Mouse (Mus musculus): ENCODE measurements around the gene Prdm11. TPM values are rescaled to one million over a fixed set of nuclear protein-coding genes. Genes with fewer than 3 reads are reported as not detected.

Prdm11 gene
- polyA plus RNA-seq, 1 experiment from 2014 or later, result 2.2 TPM

- no peaks in the 10 kb centered on the region for H3K4me1 ChIP-seq (replicated peaks)
- 63% methylated on average over 11 of the region's 11 CpGs for WGBS (ENCODE audit: insufficient replicate concordance)
- no peak overlapping the region for H3K4me3 ChIP-seq (replicated peaks)
- no peaks in the 10 kb centered on the region for H3K9me3 ChIP-seq (replicated peaks)
- H3K4me2 ChIP-seq, result no peak overlapping the region
- H3K36me3 ChIP-seq (replicated peaks), result no peaks in the 10 kb centered on the region
- H3K9ac ChIP-seq, result no peak overlapping the region
- no peak overlapping the region for H3K27ac ChIP-seq (replicated peaks)
- H3K27me3 ChIP-seq, result peaks cover 16% of the 10 kb centered on the region
- ATAC-seq (ENCODE audit: insufficient read depth), result no peak
These were observed 100.0 kb downstream of the Prdm11 start for GRCm38 (mm10) chr2:92945824-92946598.

GRCm38 (mm10) chr2:92945125-92945746 is 100.7 kb downstream of the Prdm11 start:
- 70% methylated on average over 11 of the region's 11 CpGs for WGBS (ENCODE audit: insufficient replicate concordance)
- Histone ChIP-seq H3K9me3 (replicated peaks) (no peaks in the 10 kb centered on the region), H3K27me3 (peaks cover 16% of the 10 kb centered on the region), H3K9ac (no peak overlapping the region), H3K4me1 (replicated peaks) (no peaks in the 10 kb centered on the region), H3K27ac (replicated peaks) (no peak overlapping the region), H3K4me3 (replicated peaks) (no peak overlapping the region), H3K36me3 (replicated peaks) (no peaks in the 10 kb centered on the region), H3K4me2 (no peak overlapping the region)
- no peak for ATAC-seq (ENCODE audit: insufficient read depth)

- Histone ChIP-seq H3K9me3 (replicated peaks) (no peaks in the 10 kb centered on the region), H3K4me2 (no peak overlapping the region), H3K27me3 (peaks cover 16% of the 10 kb centered on the region), H3K9ac (no peak overlapping the region), H3K36me3 (replicated peaks) (no peaks in the 10 kb centered on the region), H3K4me3 (replicated peaks) (no peak overlapping the region), H3K4me1 (replicated peaks) (no peaks in the 10 kb centered on the region), H3K27ac (replicated peaks) (no peak overlapping the region)
- 59% methylated on average over 3 of the region's 3 CpGs for WGBS (ENCODE audit: insufficient replicate concordance)
- ATAC-seq (ENCODE audit: insufficient read depth), result no peak
These were observed 101.6 kb downstream of the Prdm11 start for GRCm38 (mm10) chr2:92944356-92944755.

GRCm38 (mm10) chr2:92943406-92943805 is 102.6 kb downstream of the Prdm11 start:
- H3K4me2 ChIP-seq, result no peak overlapping the region
- no peak overlapping the region for H3K27ac ChIP-seq (replicated peaks)
- ATAC-seq (ENCODE audit: insufficient read depth), result no peak
- no peaks in the 10 kb centered on the region for H3K36me3 ChIP-seq (replicated peaks)
- H3K27me3 ChIP-seq, result peaks cover 15% of the 10 kb centered on the region
- no peak overlapping the region for H3K4me3 ChIP-seq (replicated peaks)
- no peaks in the 10 kb centered on the region for H3K9me3 ChIP-seq (replicated peaks)
- no peaks in the 10 kb centered on the region for H3K4me1 ChIP-seq (replicated peaks)
- WGBS (ENCODE audit: insufficient replicate concordance), result 64% methylated on average over 3 of the region's 3 CpGs
- no peak overlapping the region for H3K9ac ChIP-seq

GRCm38 (mm10) chr2:92941463-92941862 is 104.5 kb downstream of the Prdm11 start:
- no peak for ATAC-seq (ENCODE audit: insufficient read depth)
- no peak overlapping the region for H3K9ac ChIP-seq
- H3K4me1 ChIP-seq (replicated peaks), result no peaks in the 10 kb centered on the region
- H3K27ac ChIP-seq (replicated peaks), result no peak overlapping the region
- no peaks in the 10 kb centered on the region for H3K9me3 ChIP-seq (replicated peaks)
- no peaks in the 10 kb centered on the region for H3K27me3 ChIP-seq
- 56% methylated on average over 3 of the region's 3 CpGs for WGBS (ENCODE audit: insufficient replicate concordance)
- H3K36me3 ChIP-seq (replicated peaks), result no peaks in the 10 kb centered on the region
- no peak overlapping the region for H3K4me3 ChIP-seq (replicated peaks)
- H3K4me2 ChIP-seq, result no peak overlapping the region

GRCm38 (mm10) chr2:92940963-92941362 is 105.0 kb downstream of the Prdm11 start:
- WGBS (ENCODE audit: insufficient replicate concordance), result 68% methylated on average over 9 of the region's 9 CpGs
- no peak overlapping the region for H3K4me3 ChIP-seq (replicated peaks)

GRCm38 (mm10) chr2:92938827-92939226 is 107.1 kb downstream of the Prdm11 start:
- Histone ChIP-seq H3K4me1 (replicated peaks) (no peaks in the 10 kb centered on the region), H3K27ac (replicated peaks) (no peak overlapping the region), H3K9me3 (replicated peaks) (no peaks in the 10 kb centered on the region), H3K36me3 (replicated peaks) (no peaks in the 10 kb centered on the region), H3K4me3 (replicated peaks) (no peak overlapping the region), H3K9ac (no peak overlapping the region), H3K27me3 (no peaks in the 10 kb centered on the region), H3K4me2 (no peak overlapping the region)
- ATAC-seq (ENCODE audit: insufficient read depth), result no peak
- 76% methylated on average over 7 of the region's 7 CpGs for WGBS (ENCODE audit: insufficient replicate concordance)

More at GRCm38 (mm10) chr2:92940963-92941362, 105.0 kb downstream of the Prdm11 start:
- ATAC-seq (ENCODE audit: insufficient read depth), result no peak
- Histone ChIP-seq H3K27ac (replicated peaks) (no peak overlapping the region), H3K9ac (no peak overlapping the region), H3K36me3 (replicated peaks) (no peaks in the 10 kb centered on the region), H3K9me3 (replicated peaks) (no peaks in the 10 kb centered on the region), H3K27me3 (no peaks in the 10 kb centered on the region), H3K4me1 (replicated peaks) (no peaks in the 10 kb centered on the region), H3K4me2 (no peak overlapping the region)

- no peaks in the 10 kb centered on the region for H3K36me3 ChIP-seq (replicated peaks)
- ATAC-seq (ENCODE audit: insufficient read depth), result no peak
These were observed 107.9 kb downstream of the Prdm11 start for GRCm38 (mm10) chr2:92938063-92938462.

GRCm38 (mm10) chr2:92935483-92935882 is 110.5 kb downstream of the Prdm11 start:
- H3K27ac ChIP-seq (replicated peaks), result no peak overlapping the region
- no peak overlapping the region for H3K4me2 ChIP-seq
- H3K36me3 ChIP-seq (replicated peaks), result no peaks in the 10 kb centered on the region
- H3K4me1 ChIP-seq (replicated peaks), result no peaks in the 10 kb centered on the region
- ATAC-seq (ENCODE audit: insufficient read depth), result no peak
- H3K9ac ChIP-seq, result no peak overlapping the region
- no peaks in the 10 kb centered on the region for H3K27me3 ChIP-seq
- H3K9me3 ChIP-seq (replicated peaks), result no peaks in the 10 kb centered on the region
- 47% methylated on average over 3 of the region's 3 CpGs for WGBS (ENCODE audit: insufficient replicate concordance)
- no peak overlapping the region for H3K4me3 ChIP-seq (replicated peaks)

More at GRCm38 (mm10) chr2:92938063-92938462, 107.9 kb downstream of the Prdm11 start:
- Histone ChIP-seq H3K4me3 (replicated peaks) (no peak overlapping the region), H3K9me3 (replicated peaks) (no peaks in the 10 kb centered on the region), H3K9ac (no peak overlapping the region), H3K27ac (replicated peaks) (no peak overlapping the region), H3K4me2 (no peak overlapping the region), H3K27me3 (no peaks in the 10 kb centered on the region), H3K4me1 (replicated peaks) (no peaks in the 10 kb centered on the region)
- WGBS (ENCODE audit: insufficient replicate concordance), result 61% methylated on average over 5 of the region's 5 CpGs

GRCm38 (mm10) chr2:92934312-92934982 is 111.5 kb downstream of the Prdm11 start:
- H3K4me2 ChIP-seq, result no peak overlapping the region
- H3K9ac ChIP-seq, result no peak overlapping the region
- no peak for ATAC-seq (ENCODE audit: insufficient read depth)
- H3K4me1 ChIP-seq (replicated peaks), result no peaks in the 10 kb centered on the region
- no peaks in the 10 kb centered on the region for H3K9me3 ChIP-seq (replicated peaks)
- no peak overlapping the region for H3K4me3 ChIP-seq (replicated peaks)
- no peaks in the 10 kb centered on the region for H3K27me3 ChIP-seq
- no peaks in the 10 kb centered on the region for H3K36me3 ChIP-seq (replicated peaks)
- H3K27ac ChIP-seq (replicated peaks), result no peak overlapping the region
- 39% methylated on average over 10 of the region's 10 CpGs for WGBS (ENCODE audit: insufficient replicate concordance)

- H3K27ac ChIP-seq (replicated peaks), result no peak overlapping the region
- no peak overlapping the region for H3K4me2 ChIP-seq
- no peaks in the 10 kb centered on the region for H3K9me3 ChIP-seq (replicated peaks)
- H3K36me3 ChIP-seq (replicated peaks), result no peaks in the 10 kb centered on the region
- H3K27me3 ChIP-seq, result no peaks in the 10 kb centered on the region
- no peak for ATAC-seq (ENCODE audit: insufficient read depth)
- H3K9ac ChIP-seq, result no peak overlapping the region
- 65% methylated on average over 6 of the region's 6 CpGs for WGBS (ENCODE audit: insufficient replicate concordance)
- no peaks in the 10 kb centered on the region for H3K4me1 ChIP-seq (replicated peaks)
- H3K4me3 ChIP-seq (replicated peaks), result no peak overlapping the region
These were observed 112.6 kb downstream of the Prdm11 start for GRCm38 (mm10) chr2:92933379-92933778.
